Mouse (Mus musculus): Measurements from ENCODE around the gene Dolk. TPM values are rescaled to one million over a fixed set of nuclear protein-coding genes. Genes with fewer than 3 reads are reported as not detected.

The Dolk gene
- polyA plus RNA-seq, 1 experiment from 2014 or later: 25.7 TPM

DNA sequence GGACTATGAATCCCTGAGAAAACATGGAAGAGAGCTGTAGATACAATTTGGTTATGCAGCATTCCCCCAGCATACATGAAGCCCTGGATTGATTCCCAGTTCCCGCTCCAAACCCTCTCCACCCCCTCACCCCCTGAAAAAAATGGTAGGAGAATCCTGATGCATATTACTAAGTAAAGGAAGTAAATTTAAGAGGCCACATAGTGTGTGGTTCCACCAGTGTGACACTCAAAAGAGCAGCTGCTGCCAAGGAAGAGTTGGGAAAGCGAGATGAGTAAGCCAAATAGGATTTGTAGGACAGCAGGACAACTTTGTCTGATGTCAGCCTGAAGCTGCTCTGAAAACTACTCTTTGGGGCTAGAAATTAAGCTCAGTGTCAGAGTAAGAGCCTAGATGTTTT lies 25.3 kb upstream of the Dolk start:
- no peak for DNase-seq (ENCODE audit: low spot score, missing footprints)
- peaks cover 48% of the 10 kb centered on the region for H3K36me3 ChIP-seq (ENCODE audit: control insufficient read depth, insufficient read depth, low read length)
- no peaks in the 10 kb centered on the region for H3K27me3 ChIP-seq (ENCODE audit: control insufficient read depth, insufficient read depth, low read length)
- no peak overlapping the region for H3K27ac ChIP-seq (ENCODE audit: low read depth, low read length)
- no peaks in the 10 kb centered on the region for H3K4me1 ChIP-seq (ENCODE audit: control insufficient read depth, insufficient read depth, low read length)
- H3K4me2 ChIP-seq: no peak overlapping the region
- no peak overlapping the region for H3K4me3 ChIP-seq (ENCODE audit: low read depth, low read length)
- H3K9me3 ChIP-seq (ENCODE audit: control insufficient read depth, low read length): no peaks in the 10 kb centered on the region
- no peak for ATAC-seq (ENCODE audit: low FRiP score)
- WGBS: 95% methylated on average over 2 of the region's 2 CpGs
- H3K9ac ChIP-seq (ENCODE audit: low read length): no peak overlapping the region

GRCm38 (mm10) chr2:30309351-30309750 lies 23.2 kb upstream of the Dolk start:
- no peak overlapping the region for H3K4me3 ChIP-seq (ENCODE audit: low read depth, low read length)
- no peaks in the 10 kb centered on the region for H3K27me3 ChIP-seq (ENCODE audit: control insufficient read depth, insufficient read depth, low read length)
- DNase-seq (ENCODE audit: low spot score, missing footprints) (no peak), ATAC-seq (ENCODE audit: low FRiP score) (no peak)
- peaks cover 55% of the 10 kb centered on the region for H3K36me3 ChIP-seq (ENCODE audit: control insufficient read depth, insufficient read depth, low read length)
- no peak overlapping the region for H3K9ac ChIP-seq (ENCODE audit: low read length)
- no peak overlapping the region for H3K27ac ChIP-seq (ENCODE audit: low read depth, low read length)
- no peak overlapping the region for H3K4me2 ChIP-seq
- no peaks in the 10 kb centered on the region for H3K4me1 ChIP-seq (ENCODE audit: control insufficient read depth, insufficient read depth, low read length)
- no peaks in the 10 kb centered on the region for H3K9me3 ChIP-seq (ENCODE audit: control insufficient read depth, low read length)
- 86% methylated on average over 3 of the region's 3 CpGs for WGBS

GRCm38 (mm10) chr2:30306087-30306486 lies 20.0 kb upstream of the Dolk start:
- no peaks in the 10 kb centered on the region for H3K9me3 ChIP-seq (ENCODE audit: control insufficient read depth, low read length)
- no peaks in the 10 kb centered on the region for H3K4me1 ChIP-seq (ENCODE audit: control insufficient read depth, insufficient read depth, low read length)
- H3K4me2 ChIP-seq: no peak overlapping the region
- H3K27me3 ChIP-seq (ENCODE audit: control insufficient read depth, insufficient read depth, low read length): no peaks in the 10 kb centered on the region
- no peak overlapping the region for H3K27ac ChIP-seq (ENCODE audit: low read depth, low read length)
- no peak overlapping the region for H3K4me3 ChIP-seq (ENCODE audit: low read depth, low read length)
- ATAC-seq (ENCODE audit: low FRiP score) (no peak), DNase-seq (ENCODE audit: low spot score, missing footprints) (no peak)
- 95% methylated on average over 7 of the region's 7 CpGs for WGBS
- H3K9ac ChIP-seq (ENCODE audit: low read length): no peak overlapping the region
- H3K36me3 ChIP-seq (ENCODE audit: control insufficient read depth, insufficient read depth, low read length): peaks cover 55% of the 10 kb centered on the region

GRCm38 (mm10) chr2:30299966-30300365 lies 13.8 kb upstream of the Dolk start:
- H3K36me3 ChIP-seq (ENCODE audit: control insufficient read depth, insufficient read depth, low read length): peaks cover 23% of the 10 kb centered on the region
- ATAC-seq (ENCODE audit: low FRiP score): no peak
- no peak overlapping the region for H3K27ac ChIP-seq (ENCODE audit: low read depth, low read length)
- no peaks in the 10 kb centered on the region for H3K27me3 ChIP-seq (ENCODE audit: control insufficient read depth, insufficient read depth, low read length)
- no peak overlapping the region for H3K9ac ChIP-seq (ENCODE audit: low read length)
- H3K4me2 ChIP-seq: no peak overlapping the region
- H3K9me3 ChIP-seq (ENCODE audit: control insufficient read depth, low read length): no peaks in the 10 kb centered on the region
- 94% methylated on average over 5 of the region's 5 CpGs for WGBS
- no peak overlapping the region for H3K4me3 ChIP-seq (ENCODE audit: low read depth, low read length)
- H3K4me1 ChIP-seq (ENCODE audit: control insufficient read depth, insufficient read depth, low read length): no peaks in the 10 kb centered on the region
- DNase-seq (ENCODE audit: low spot score, missing footprints): no peak

DNA sequence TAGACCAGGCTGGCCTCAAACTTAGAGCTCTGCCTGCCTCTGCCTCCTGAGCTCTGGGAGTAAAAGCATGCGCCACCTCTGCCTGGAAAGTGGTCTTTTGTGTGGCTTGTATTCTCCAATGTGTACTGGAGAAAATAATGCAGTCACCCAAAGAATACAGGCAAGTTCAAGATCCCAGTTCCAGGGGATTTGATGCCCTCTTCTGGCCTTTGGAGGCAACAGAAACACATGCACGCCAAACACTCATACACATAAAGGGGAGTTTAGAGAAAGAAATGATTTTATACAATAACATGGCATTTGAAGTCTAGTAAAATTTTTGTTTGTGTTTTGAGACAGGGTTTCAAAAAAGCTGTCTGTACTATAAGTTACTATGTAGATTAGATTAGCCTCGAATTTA lies 13.4 kb upstream of the Dolk start:
- H3K36me3 ChIP-seq (ENCODE audit: control insufficient read depth, insufficient read depth, low read length): peaks cover 19% of the 10 kb centered on the region; the same call in 1 of the 2 replicates
- no peaks in the 10 kb centered on the region for H3K4me1 ChIP-seq (ENCODE audit: control insufficient read depth, insufficient read depth, low read length)
- H3K27ac ChIP-seq (ENCODE audit: low read depth, low read length): no peak overlapping the region
- H3K4me3 ChIP-seq (ENCODE audit: low read depth, low read length): no peak overlapping the region
- no peak for DNase-seq (ENCODE audit: low spot score, missing footprints)
- no peak overlapping the region for H3K9ac ChIP-seq (ENCODE audit: low read length)
- ATAC-seq (ENCODE audit: low FRiP score): no peak
- H3K27me3 ChIP-seq (ENCODE audit: control insufficient read depth, insufficient read depth, low read length): no peaks in the 10 kb centered on the region
- H3K4me2 ChIP-seq: no peak overlapping the region
- no peaks in the 10 kb centered on the region for H3K9me3 ChIP-seq (ENCODE audit: control insufficient read depth, low read length)
- 90% methylated on average over 3 of the region's 3 CpGs for WGBS

DNA sequence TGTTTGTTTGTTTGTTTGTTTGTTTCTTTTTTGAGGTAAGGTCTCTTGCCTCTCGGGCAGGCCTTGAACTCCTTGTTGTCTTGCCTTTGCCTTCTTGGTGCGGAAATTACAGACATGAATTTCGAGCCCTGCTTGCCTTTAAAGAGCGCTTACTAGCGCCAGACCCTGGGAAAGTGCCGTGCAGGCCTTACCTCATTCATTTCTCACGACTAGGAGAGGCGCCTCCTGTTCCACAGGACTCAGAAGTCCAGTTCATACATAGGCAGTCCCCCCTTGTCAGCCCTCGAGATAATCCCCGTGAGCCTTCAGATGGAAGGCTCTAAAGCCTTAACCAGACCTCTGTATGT lies 866 bp upstream of the Dolk start:
- peak overlapping the region; percentile 92 for H3K4me3 ChIP-seq (ENCODE audit: low read depth, low read length)
- H3K27me3 ChIP-seq (ENCODE audit: control insufficient read depth, insufficient read depth, low read length): no peaks in the 10 kb centered on the region
- H3K4me2 ChIP-seq: peak overlapping the region; percentile 91
- no peaks in the 10 kb centered on the region for H3K9me3 ChIP-seq (ENCODE audit: control insufficient read depth, low read length)
- peaks cover 18% of the 10 kb centered on the region for H3K4me1 ChIP-seq (ENCODE audit: control insufficient read depth, insufficient read depth, low read length)
- DNase-seq (ENCODE audit: low spot score, missing footprints) (peak; percentile 88), ATAC-seq (ENCODE audit: low FRiP score) (no peak)
- peak overlapping the region; percentile 92 for H3K9ac ChIP-seq (ENCODE audit: low read length)
- H3K27ac ChIP-seq (ENCODE audit: low read depth, low read length): no peak overlapping the region
- H3K36me3 ChIP-seq (ENCODE audit: control insufficient read depth, insufficient read depth, low read length): 0 out of 2 replicates have a peak, but pooled peaks cover 3% of the 10 kb centered on the region
- WGBS: 0% methylated on average over 10 of the region's 10 CpGs

GRCm38 (mm10) chr2:30285416-30286181 lies 535 bp downstream of the Dolk start:
- peak overlapping the region; percentile 91 for H3K4me2 ChIP-seq
- 16% methylated on average over 36 of the region's 38 CpGs for WGBS

DNA sequence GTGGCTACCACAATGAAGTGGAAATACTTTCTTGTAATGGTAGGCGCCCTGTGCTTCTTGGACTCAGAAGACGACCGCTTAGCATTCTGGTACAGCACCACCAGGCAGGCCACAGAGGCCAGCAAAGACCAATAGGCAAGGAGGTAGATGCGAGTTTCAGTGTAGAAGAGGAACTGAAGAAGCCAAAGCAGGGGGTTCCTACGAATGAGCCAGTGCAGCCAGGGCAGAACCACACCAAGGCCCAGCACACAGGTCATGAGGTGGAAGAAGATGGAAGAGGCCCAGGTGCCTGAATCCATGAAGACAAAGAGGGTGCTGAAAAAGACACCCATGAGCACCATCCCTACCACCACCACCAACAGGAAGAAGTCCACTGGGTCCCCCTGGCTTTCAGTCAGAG lies 1.1 kb downstream of the Dolk start:
- H3K36me3 ChIP-seq (ENCODE audit: control insufficient read depth, insufficient read depth, low read length): 0 out of 2 replicates have a peak, but pooled peaks cover 3% of the 10 kb centered on the region
- peak overlapping the region; percentile 91 for H3K4me2 ChIP-seq
- H3K27ac ChIP-seq (ENCODE audit: low read depth, low read length): no peak overlapping the region
- H3K4me1 ChIP-seq (ENCODE audit: control insufficient read depth, insufficient read depth, low read length): peaks cover 18% of the 10 kb centered on the region
- H3K9ac ChIP-seq (ENCODE audit: low read length): no peak overlapping the region
- peak overlapping the region; percentile 92 for H3K4me3 ChIP-seq (ENCODE audit: low read depth, low read length)
- no peaks in the 10 kb centered on the region for H3K27me3 ChIP-seq (ENCODE audit: control insufficient read depth, insufficient read depth, low read length)
- WGBS: 88% methylated on average over 5 of the region's 5 CpGs
- ATAC-seq (ENCODE audit: low FRiP score) (no peak), DNase-seq (ENCODE audit: low spot score, missing footprints) (no peak)
- H3K9me3 ChIP-seq (ENCODE audit: control insufficient read depth, low read length): no peaks in the 10 kb centered on the region

More at GRCm38 (mm10) chr2:30285416-30286181, 535 bp downstream of the Dolk start:
- no peaks in the 10 kb centered on the region for H3K9me3 ChIP-seq (ENCODE audit: control insufficient read depth, low read length)
- H3K27me3 ChIP-seq (ENCODE audit: control insufficient read depth, insufficient read depth, low read length): no peaks in the 10 kb centered on the region
- ATAC-seq (ENCODE audit: low FRiP score) (peak; percentile 72), DNase-seq (ENCODE audit: low spot score, missing footprints) (no peak)
- H3K9ac ChIP-seq (ENCODE audit: low read length): peak overlapping the region; percentile 92
- peaks cover 18% of the 10 kb centered on the region for H3K4me1 ChIP-seq (ENCODE audit: control insufficient read depth, insufficient read depth, low read length)
- no peak overlapping the region for H3K27ac ChIP-seq (ENCODE audit: low read depth, low read length)
- H3K4me3 ChIP-seq (ENCODE audit: low read depth, low read length): peak overlapping the region; percentile 92
- 0 out of 2 replicates have a peak, but pooled peaks cover 3% of the 10 kb centered on the region for H3K36me3 ChIP-seq (ENCODE audit: control insufficient read depth, insufficient read depth, low read length)

GRCm38 (mm10) chr2:30283193-30283592 lies 2.9 kb downstream of the Dolk start:
- H3K36me3 ChIP-seq (ENCODE audit: control insufficient read depth, insufficient read depth, low read length): 0 out of 2 replicates have a peak, but pooled peaks cover under 1% of the 10 kb centered on the region
- DNase-seq (ENCODE audit: low spot score, missing footprints) (no peak), ATAC-seq (ENCODE audit: low FRiP score) (no peak)
- no peaks in the 10 kb centered on the region for H3K27me3 ChIP-seq (ENCODE audit: control insufficient read depth, insufficient read depth, low read length)
- H3K9ac ChIP-seq (ENCODE audit: low read length): no peak overlapping the region
- 85% methylated on average over 2 of the region's 2 CpGs for WGBS
- no peak overlapping the region for H3K27ac ChIP-seq (ENCODE audit: low read depth, low read length)
- H3K4me3 ChIP-seq (ENCODE audit: low read depth, low read length): no peak overlapping the region
- no peaks in the 10 kb centered on the region for H3K9me3 ChIP-seq (ENCODE audit: control insufficient read depth, low read length)
- peaks cover 18% of the 10 kb centered on the region for H3K4me1 ChIP-seq (ENCODE audit: control insufficient read depth, insufficient read depth, low read length)
- no peak overlapping the region for H3K4me2 ChIP-seq

Data from midbrain, embryonic 11.5 days (tissue).